Mouse (Mus musculus) CH12.LX (cell line): Measurements from ENCODE around the gene Eef2kmt.

Experiments used
- CTCF ChIP-seq, 2 experiments: IDR thresholded peaks in 1 of 2; conservative IDR thresholded peaks in 1 of 2; 2 replicates each; pipeline ENCODE4 v1.5.1; 2011 to 2012; ENCODE audit warnings: low read depth in 2 of 2, low read length in 2 of 2, improper control_type of control experiment in 1 of 2, inconsistent platforms in 1 of 2, mild to moderate bottlenecking in 1 of 2, moderate library complexity in 1 of 2
- E2F4 ChIP-seq: IDR thresholded peaks from 2 replicates; pipeline ENCODE4 v1.6.1; 2011; ENCODE audit warnings: low read depth, low read length, improper control_type of control experiment; ENCODE audit not compliant: insufficient replicate concordance
- HCFC1 ChIP-seq: IDR thresholded peaks from 2 replicates; pipeline ENCODE4 v1.6.1; 2012; ENCODE audit warnings: low read depth, mild to moderate bottlenecking, inconsistent platforms, low read length, improper control_type of control experiment
- POLR2A ChIP-seq: IDR thresholded peaks from 2 replicates; pipeline ENCODE4 v1.6.1; 2011; ENCODE audit warnings: low read depth, mild to moderate bottlenecking, improper control_type of control experiment, low read length

DNA sequence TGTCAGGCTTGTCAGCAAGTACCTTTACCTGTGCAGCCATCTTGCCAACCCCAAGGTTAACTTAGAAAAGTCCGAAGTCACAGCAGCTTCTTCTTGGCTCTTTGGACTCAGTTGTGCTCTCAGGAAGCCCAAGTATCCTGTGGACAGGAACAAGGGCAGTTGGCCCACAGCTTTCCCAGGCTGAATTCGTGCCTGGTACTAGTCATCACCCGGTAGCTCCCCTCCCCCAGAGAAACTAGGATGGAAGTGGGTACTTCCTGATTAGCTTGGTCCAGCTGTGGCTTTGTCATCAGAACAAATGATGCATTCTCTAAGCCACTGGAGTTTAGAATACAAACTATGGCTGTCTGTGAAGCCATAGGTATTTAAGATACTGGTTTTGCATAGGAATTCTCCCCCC lies 29.6 kb upstream of the Eef2kmt start:
- TF ChIP-seq CTCF (conservative IDR thresholded peaks at IDR 0.05 in 1 of 2, IDR thresholded peaks at IDR 0.05 in 1 of 2; ENCODE audit: low read depth in 2 of 2, low read length in 2 of 2), result no peak
- no peak for TF ChIP-seq POLR2A
- no peak for TF ChIP-seq E2F4
- TF ChIP-seq HCFC1, result no peak
